In the genomic region with DNA sequence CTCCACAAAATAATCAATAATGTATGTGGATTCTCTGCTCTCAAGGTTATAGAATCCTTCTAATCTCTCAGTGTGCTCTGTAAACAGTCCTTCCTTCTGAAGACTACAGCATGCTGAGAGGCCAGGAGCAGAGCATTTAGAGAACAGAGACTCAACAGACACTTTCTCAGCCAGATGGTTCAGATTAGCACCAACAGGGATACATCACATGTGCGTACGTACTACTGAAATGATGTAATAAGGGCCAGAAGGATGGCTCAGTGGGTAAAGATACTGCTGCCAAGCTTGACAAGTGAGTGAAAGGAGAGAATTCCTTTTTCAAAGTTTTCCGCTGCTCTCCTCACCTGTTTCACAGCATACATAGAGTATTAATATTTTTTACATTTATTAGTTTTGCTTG, we compare ENCODE assay signal across 24 mouse cellular contexts. TPM values are rescaled to one million over a fixed set of nuclear protein-coding genes. Genes with fewer than 3 reads are reported as not detected.
DNase-seq lines count a peak whose midpoint lies in the region; ATAC-seq lines count a peak whose summit lies in the region.
"Had no signal": no experiment of that assay in that cellular context is flagged by ENCODE, and none has a peak within 500 bp of the region (broad histone marks: within the 10 kb centered on the region; RNA-seq: fewer than 3 reads in every experiment).

No protein-coding gene starts in this region.

- no peak overlapping the region for H3K4me2 ChIP-seq in forebrain, embryonic 14.5 days (ENCODE audit: low read length)
- no peak overlapping the region for H3K4me2 ChIP-seq in forebrain, embryonic 13.5 days
- H3K4me2 ChIP-seq: heart, embryonic 13.5 days had no signal

- no peaks in the 10 kb centered on the region for H3K27me3 ChIP-seq in forebrain, embryonic 14.5 days (replicated peaks; ENCODE audit: control insufficient read depth, insufficient read depth, low read length)
- no peaks in the 10 kb centered on the region for H3K27me3 ChIP-seq in forebrain, embryonic 13.5 days
- H3K27me3 ChIP-seq: heart, embryonic 13.5 days; megakaryocyte, embryonic 14.5 days had no signal

- peak; percentile 32 for DNase-seq in forebrain, embryonic 14.5 days (ENCODE audit: low spot score)
- peak; percentile 74 for DNase-seq in brain, adult 2 months (ENCODE audit: low read depth, low spot score)
- DNase-seq in cerebellum, adult 9-11 months, result peak; percentile 23
- DNase-seq in embryo, embryonic 9.5 days (ENCODE audit: extremely low spot score), result peak; percentile 3
- no peak for DNase-seq in left cerebral cortex, postnatal 25 days (ENCODE audit: low spot score in 2 of 2)
- DNase-seq in gastrocnemius, postnatal 25 days, result no peak
- no peak for DNase-seq in gastrocnemius, adult 8-10 months (ENCODE audit: low spot score in 2 of 2)
- DNase-seq: adrenal gland, postnatal 14 days; forebrain, postnatal 0 days; heart, postnatal 4 days; kidney, adult 2 months; kidney, postnatal 10 days; liver, postnatal 0 days; lung, postnatal 10 days; right cerebral cortex, adult 18-20 months had no signal

- ATAC-seq in forebrain, embryonic 14.5 days, result no peak; the same call in 1 of the 2 replicates
- no peak for ATAC-seq in forebrain, embryonic 13.5 days
- ATAC-seq: forebrain, postnatal 0 days; inflammation-experienced regulatory T-cells, adult 6 months; liver, postnatal 0 days had no signal

- intact Hi-C loops in left cerebral cortex, postnatal 25 days (cut with DNase I), result no loop called here

- no peak overlapping the region for H3K9ac ChIP-seq in forebrain, embryonic 14.5 days (ENCODE audit: low read length)
- no peak overlapping the region for H3K9ac ChIP-seq in forebrain, embryonic 13.5 days
- H3K9ac ChIP-seq: forebrain, postnatal 0 days; heart, embryonic 13.5 days; liver, postnatal 0 days had no signal

- H3K27ac ChIP-seq in forebrain, embryonic 14.5 days (ENCODE audit: low read depth, low read length), result no peak overlapping the region
- H3K27ac ChIP-seq in forebrain, embryonic 13.5 days, result no peak overlapping the region
- H3K27ac ChIP-seq: heart, embryonic 13.5 days; layer of hippocampus, adult 2 months; stomach, postnatal 0 days had no signal

- H3K4me3 ChIP-seq in forebrain, embryonic 14.5 days (ENCODE audit: low read depth, low read length), result no peak overlapping the region
- no peak overlapping the region for H3K4me3 ChIP-seq in forebrain, embryonic 13.5 days
- H3K4me3 ChIP-seq: heart, embryonic 13.5 days; layer of hippocampus, adult 2 months; megakaryocyte, embryonic 14.5 days had no signal

- H3K4me1 ChIP-seq in forebrain, embryonic 14.5 days (ENCODE audit: control insufficient read depth, insufficient read depth, low read length), result no peaks in the 10 kb centered on the region
- no peaks in the 10 kb centered on the region for H3K4me1 ChIP-seq in forebrain, embryonic 13.5 days
- H3K4me1 ChIP-seq: megakaryocyte, embryonic 14.5 days had no signal

- 74% methylated on average over 3 of the region's 3 CpGs for WGBS in forebrain, embryonic 14.5 days
- 82% methylated on average over 3 of the region's 3 CpGs for WGBS in forebrain, embryonic 13.5 days

- no peaks in the 10 kb centered on the region for H3K9me3 ChIP-seq in forebrain, embryonic 14.5 days (replicated peaks; ENCODE audit: control insufficient read depth, low read length)
- no peaks in the 10 kb centered on the region for H3K9me3 ChIP-seq in forebrain, embryonic 13.5 days (replicated peaks)
- H3K9me3 ChIP-seq: G1E; heart, embryonic 13.5 days; megakaryocyte, embryonic 14.5 days had no signal

- no peaks in the 10 kb centered on the region for H3K36me3 ChIP-seq in forebrain, embryonic 14.5 days (ENCODE audit: control insufficient read depth, insufficient read depth, low read length)
- no peaks in the 10 kb centered on the region for H3K36me3 ChIP-seq in forebrain, embryonic 13.5 days (ENCODE audit: poor library complexity, severe bottlenecking)

RNA-seq across cellular contexts. Expression of a gene that starts 29.6 kb away (rescaled TPM):
- polyA plus RNA-seq in forebrain, embryonic 14.5 days (2014; fragmentation: Nextera tagmentation; extraction: Ambion mirVana), result 27.8 and 32.7 TPM in 2 replicates
- polyA plus RNA-seq in forebrain, embryonic 13.5 days (2015; fragmentation: Nextera tagmentation; extraction: Ambion mirVana), result 27.1 and 30.0 TPM in 2 replicates
- 10 to 100 TPM; 34.8 to 37.2 TPM for total RNA-seq in left cerebral cortex, postnatal 25 days (2021)
- total RNA-seq in gastrocnemius, postnatal 25 days (2021), result 10 to 100 TPM; 24.2 to 28.2 TPM
- 10 to 100 TPM; 25.1 to 30.6 (median 27.9) TPM for total RNA-seq in gastrocnemius, adult 8-10 months (2022)

RNA-seq across cellular contexts. Expression of a gene that starts 45.1 kb away (rescaled TPM):
- polyA plus RNA-seq in forebrain, embryonic 14.5 days (2014; fragmentation: Nextera tagmentation; extraction: Ambion mirVana), result 0.09 TPM in 1 of 2 replicates, not detected in the other
- 0.05 TPM in 1 of 2 replicates, not detected in the other for polyA plus RNA-seq in forebrain, embryonic 13.5 days (2015; fragmentation: Nextera tagmentation; extraction: Ambion mirVana)
- 1 to 10 TPM; 2.1 to 2.5 TPM for total RNA-seq in left cerebral cortex, postnatal 25 days (2021)
- not detected for total RNA-seq in gastrocnemius, postnatal 25 days (2021)
- total RNA-seq in gastrocnemius, adult 8-10 months (2022), result not detected
- total RNA-seq: granulocyte monocyte progenitor cell, adult 5-6 weeks had no signal
- polyA plus RNA-seq: G1E; inflammation-experienced regulatory T-cells, adult 6 months; neural tube, embryonic 11.5 days had no signal

RNA-seq across cellular contexts. Expression of a gene that starts 49.7 kb away (rescaled TPM):
- polyA plus RNA-seq in forebrain, embryonic 14.5 days (2014; fragmentation: Nextera tagmentation; extraction: Ambion mirVana), result 6.3 and 9.6 TPM in 2 replicates
- polyA plus RNA-seq in forebrain, embryonic 13.5 days (2015; fragmentation: Nextera tagmentation; extraction: Ambion mirVana), result 11.2 and 12.9 TPM in 2 replicates
- 1 to 10 TPM; 8.7 to 8.9 TPM for total RNA-seq in left cerebral cortex, postnatal 25 days (2021)
- total RNA-seq in gastrocnemius, postnatal 25 days (2021), result 1 to 10 TPM; 3.7 to 5.8 TPM
- total RNA-seq in gastrocnemius, adult 8-10 months (2022), result 1 to 10 TPM; 3.7 to 5.4 (median 4.6) TPM

RNA-seq across cellular contexts. Expression of a gene that starts 49.8 kb away (rescaled TPM):
- 25.1 and 26.3 TPM in 2 replicates for polyA plus RNA-seq in forebrain, embryonic 14.5 days (2014; fragmentation: Nextera tagmentation; extraction: Ambion mirVana)
- polyA plus RNA-seq in forebrain, embryonic 13.5 days (2015; fragmentation: Nextera tagmentation; extraction: Ambion mirVana), result 24.2 and 27.6 TPM in 2 replicates
- 10 to 100 TPM; 37.4 to 43.5 TPM for total RNA-seq in left cerebral cortex, postnatal 25 days (2021)
- total RNA-seq in gastrocnemius, postnatal 25 days (2021), result 10 to 100 TPM; 19.4 to 21.2 TPM
- total RNA-seq in gastrocnemius, adult 8-10 months (2022), result 10 to 100 TPM; 33.3 to 44.0 (median 36.5) TPM

Comparison
In these comparisons a context has a peak if more than half of its experiments do, and no peak if none do; other contexts are left out.
1. DNase-seq: peak in forebrain, embryonic 14.5 days (single experiment), brain, adult 2 months (single experiment), cerebellum, adult 9-11 months (single experiment) and embryo, embryonic 9.5 days (single experiment); none in left cerebral cortex, postnatal 25 days (0 of 2), gastrocnemius, postnatal 25 days (single experiment) and gastrocnemius, adult 8-10 months (0 of 2).